Mouse (Mus musculus) heart, embryonic 16.5 days (tissue): ENCODE measurements at regions not wholly inside any gene's neighbourhood (a gene's known extent, or its start where the extent isn't known, plus 50 kb on each side); places are given as distances from the start of the nearest gene placed in this dataset.

Experiments
- ATAC-seq: fragments of 200-750 bp; cut with Nextera tagmentation; replicated peaks from 2 replicates; pipeline ENCODE4 v1.8.0; 2017; ENCODE audit warnings: moderate number of reproducible peaks; ENCODE audit not compliant: insufficient read depth, low FRiP score; ENCODE audit errors: extremely low read depth
- H3K27ac ChIP-seq: fragments of 300-500 bp; sonication (generic); 2 replicates; pipeline ENCODE4 v1.5.1; 2014; ENCODE audit warnings: mild to moderate bottlenecking, low read length, control low read depth, moderate library complexity
- H3K27me3 ChIP-seq: fragments of 300-500 bp; sonication (generic); 2 replicates; pipeline ENCODE4 v1.6.1; 2014; ENCODE audit warnings: low read length, mixed read lengths; ENCODE audit not compliant: control insufficient read depth, insufficient read depth
- H3K36me3 ChIP-seq: fragments of 300-500 bp; sonication (generic); 2 replicates; pipeline ENCODE4 v1.6.1; 2014; ENCODE audit not compliant: control insufficient read depth, insufficient read depth
- H3K4me1 ChIP-seq: fragments of 300-500 bp; sonication (generic); 2 replicates; pipeline ENCODE4 v1.6.1; 2014; ENCODE audit warnings: low read length, mixed read lengths; ENCODE audit not compliant: control insufficient read depth, insufficient read depth
- H3K4me2 ChIP-seq: fragments of 300-500 bp; sonication (generic); 2 replicates; pipeline ENCODE4 v1.6.1; 2014; ENCODE audit warnings: low read depth, mild to moderate bottlenecking, control low read depth, low read length
- H3K4me3 ChIP-seq: fragments of 300-500 bp; sonication (generic); 2 replicates; pipeline ENCODE4 v1.5.1; 2014; ENCODE audit warnings: mild to moderate bottlenecking, control low read depth, low read length
- H3K9ac ChIP-seq: fragments of 300-500 bp; sonication (generic); 2 replicates; pipeline ENCODE4 v1.6.1; 2014; ENCODE audit warnings: low read length, control low read depth
- H3K9me3 ChIP-seq: fragments of 300-500 bp; sonication (generic); replicated peaks from 2 replicates; pipeline ENCODE4 v1.6.1; 2016; ENCODE audit warnings: low read length; ENCODE audit not compliant: control insufficient read depth
- WGBS: fragments of 180-500 bp; shearing (Covaris S2); extraction: QIAGEN DNeasy Blood & Tissue Kit; methylation state at CpG from one replicate; pipeline ENCODE4 v1.1.7; 2014; 5-methylcytosine and 5-hydroxymethylcytosine counted together

- Histone ChIP-seq H3K27me3 (no peaks in the 10 kb centered on the region), H3K4me3 (no peak overlapping the region), H3K9ac (no peak overlapping the region), H3K27ac (no peak overlapping the region), H3K4me1 (no peaks in the 10 kb centered on the region), H3K36me3 (no peaks in the 10 kb centered on the region), H3K4me2 (no peak overlapping the region), H3K9me3 (no peaks in the 10 kb centered on the region)
- WGBS = 69% methylated on average over 7 of the region's 7 CpGs
- no peak for ATAC-seq
Measured at GRCm38 (mm10) chr16:74467159-74467558, 55.5 kb upstream of the Robo2 start.

DNA sequence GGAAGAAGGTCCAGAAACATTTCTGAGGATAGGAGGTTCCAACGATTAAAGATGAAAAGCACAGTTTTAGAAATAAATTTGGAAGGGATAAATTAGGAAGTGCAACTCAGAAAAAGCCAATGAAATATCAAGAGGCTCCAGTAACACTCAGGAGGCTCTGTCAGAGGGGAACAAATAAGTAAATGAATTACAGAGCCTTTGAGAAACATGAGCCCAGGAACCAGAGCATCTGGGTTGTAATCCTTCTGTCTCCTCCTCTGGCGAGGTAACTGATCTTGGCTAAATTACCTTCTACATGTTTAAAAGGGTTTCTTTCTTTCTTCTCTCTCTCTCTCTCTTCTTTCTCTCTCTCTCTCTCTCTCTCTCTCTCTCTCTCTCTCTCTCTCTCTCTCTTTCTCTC is 53.2 kb upstream of the Robo2 start:
- no peak for ATAC-seq
- Histone ChIP-seq H3K36me3 (no peaks in the 10 kb centered on the region), H3K4me3 (no peak overlapping the region), H3K4me1 (no peaks in the 10 kb centered on the region), H3K4me2 (no peak overlapping the region), H3K9ac (no peak overlapping the region), H3K27ac (no peak overlapping the region), H3K27me3 (no peaks in the 10 kb centered on the region), H3K9me3 (no peaks in the 10 kb centered on the region)
- 59% methylated on average over 2 of the region's 2 CpGs for WGBS

DNA sequence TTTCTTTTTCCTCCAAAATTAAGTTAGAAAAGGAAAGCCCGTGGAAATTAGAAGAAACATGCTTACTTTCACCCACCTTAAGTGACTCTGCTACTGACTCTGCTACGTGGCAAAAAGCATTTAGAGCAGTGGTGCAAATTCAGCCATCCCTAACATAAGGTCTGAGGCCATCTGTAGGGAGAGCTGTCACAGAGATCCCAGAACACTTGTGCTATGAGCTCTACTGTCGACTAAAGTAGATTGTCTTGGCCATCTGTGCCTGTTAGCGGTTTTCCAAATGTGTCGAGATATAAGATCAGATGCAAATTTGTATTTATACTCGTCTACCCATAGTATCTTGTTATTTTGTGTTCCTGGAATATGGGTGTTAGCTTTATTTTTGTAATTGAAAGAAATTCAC is 52.7 kb upstream of the Robo2 start:
- Histone ChIP-seq H3K27me3 (no peaks in the 10 kb centered on the region), H3K4me1 (no peaks in the 10 kb centered on the region), H3K4me2 (no peak overlapping the region), H3K9ac (no peak overlapping the region), H3K4me3 (no peak overlapping the region), H3K9me3 (no peaks in the 10 kb centered on the region), H3K27ac (no peak overlapping the region), H3K36me3 (no peaks in the 10 kb centered on the region)
- WGBS = 51% methylated on average over 6 of the region's 6 CpGs
- ATAC-seq = no peak

GRCm38 (mm10) chr16:74462436-74462835 is 50.8 kb upstream of the Robo2 start:
- WGBS = 82% methylated on average over 3 of the region's 3 CpGs
- Histone ChIP-seq H3K27me3 (no peaks in the 10 kb centered on the region), H3K4me2 (no peak overlapping the region), H3K36me3 (no peaks in the 10 kb centered on the region), H3K4me1 (no peaks in the 10 kb centered on the region), H3K4me3 (no peak overlapping the region), H3K9ac (no peak overlapping the region), H3K9me3 (no peaks in the 10 kb centered on the region), H3K27ac (no peak overlapping the region)
- ATAC-seq = no peak
